Mouse (Mus musculus): ENCODE measurements around the gene Fn3k.

DNA sequence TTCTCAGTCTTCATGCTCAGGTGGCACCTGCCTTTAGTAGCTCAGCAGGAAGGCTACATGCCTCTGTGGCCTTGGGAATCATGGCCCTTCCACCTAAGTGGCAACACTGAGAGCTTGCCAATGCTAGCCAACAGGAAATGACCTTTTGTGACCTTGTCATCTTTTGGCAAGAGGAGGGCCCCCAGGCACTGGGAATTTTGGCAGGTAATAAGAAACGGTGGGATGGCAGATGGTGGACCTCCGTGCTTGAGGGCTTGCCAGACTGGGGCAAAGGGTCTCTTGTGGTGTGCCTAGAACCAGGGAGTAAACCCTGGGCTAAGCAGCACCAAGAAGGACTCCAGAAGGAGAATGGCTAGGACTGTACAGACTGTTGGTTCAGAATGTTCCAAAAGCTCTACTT lies 7.4 kb downstream of the Fn3k start:
- TF ChIP-seq ZNF384 (IDR thresholded peaks at IDR 0.05; ENCODE audit: low read depth, low read length) (no peak), HCFC1 (IDR thresholded peaks at IDR 0.05; ENCODE audit: borderline replicate concordance, insufficient read depth, low read length) (no peak), CHD2 (IDR thresholded peaks at IDR 0.05; ENCODE audit: low read depth, low read length) (no peak), MAFK (IDR thresholded peaks at IDR 0.05; ENCODE audit: insufficient read depth, low read depth, low read length) (no peak), ZC3H11A (IDR thresholded peaks at IDR 0.05; ENCODE audit: borderline replicate concordance, low read depth, low read length) (no peak)
